Mouse (Mus musculus) limb, embryonic 11.5 days (tissue): ENCODE results near the gene Zbtb8b. TPM values are rescaled to one million over a fixed set of nuclear protein-coding genes. Genes with fewer than 3 reads are reported as not detected.

ENCODE experiments used
- ATAC-seq: fragments of 200-750 bp; cut with Nextera tagmentation; 2 replicates; pipeline ENCODE4 v1.8.0; 2017; ENCODE audit warnings: low read depth; ENCODE audit not compliant: insufficient number of reproducible peaks, low FRiP score, low TSS enrichment
- DNase-seq: peaks from one replicate; pipeline ENCODE4 v3.0.0-alpha.2; 2015; ENCODE audit warnings: low spot score
- H3K27ac ChIP-seq: fragments of 300-500 bp; sonication (generic); replicated peaks from 2 replicates; pipeline ENCODE4 v1.5.1; 2014; ENCODE audit warnings: low read depth, mild to moderate bottlenecking, low read length
- H3K27me3 ChIP-seq: fragments of 300-500 bp; sonication (generic); 2 replicates; pipeline ENCODE4 v1.6.1; 2014; ENCODE audit warnings: mild to moderate bottlenecking, low read length, mixed read lengths; ENCODE audit not compliant: control insufficient read depth, insufficient read depth
- H3K36me3 ChIP-seq: fragments of 300-500 bp; sonication (generic); 2 replicates; pipeline ENCODE4 v1.6.1; 2014; ENCODE audit warnings: mild to moderate bottlenecking, low read length, moderate library complexity, mixed read lengths; ENCODE audit not compliant: control insufficient read depth, insufficient read depth
- H3K4me1 ChIP-seq: fragments of 300-500 bp; sonication (generic); 2 replicates; pipeline ENCODE4 v1.6.1; 2014; ENCODE audit warnings: low read length, mixed read lengths; ENCODE audit not compliant: control insufficient read depth, insufficient read depth
- H3K4me2 ChIP-seq: fragments of 300-500 bp; sonication (generic); 2 replicates; pipeline ENCODE4 v1.6.1; 2014; ENCODE audit warnings: low read depth, mild to moderate bottlenecking, moderate library complexity; ENCODE audit not compliant: severe bottlenecking
- H3K4me3 ChIP-seq: fragments of 300-500 bp; sonication (generic); 2 replicates; pipeline ENCODE4 v1.5.1; 2014; ENCODE audit warnings: low read depth, low read length
- H3K9ac ChIP-seq: fragments of 300-500 bp; sonication (generic); 2 replicates; pipeline ENCODE4 v1.6.1; 2014; ENCODE audit warnings: mild to moderate bottlenecking, low read length
- H3K9me3 ChIP-seq: fragments of 300-500 bp; sonication (generic); 2 replicates; pipeline ENCODE4 v1.6.1; 2016; ENCODE audit warnings: low read length; ENCODE audit not compliant: control insufficient read depth
- WGBS: fragments of 180-500 bp; shearing (Covaris S2); extraction: QIAGEN DNeasy Blood & Tissue Kit; methylation state at CpG from one replicate; pipeline ENCODE4 v1.1.7; 2014; 5-methylcytosine and 5-hydroxymethylcytosine counted together
- polyA plus RNA-seq: library from polyadenylated mRNA; unstranded; fragments of >200 nt; fragmentation: Nextera tagmentation; extraction: Ambion mirVana; gene quantifications from 2 replicates; pipeline ENCODE4 v1.2.1, GENCODE M21; 2014

The Zbtb8b gene
- polyA plus RNA-seq, 1 experiment from 2014 or later: 0.85 TPM

GRCm38 (mm10) chr4:129386269-129386946 is 54.2 kb downstream of the Zbtb8b start:
- no peak overlapping the region for H3K27ac ChIP-seq
- no peaks in the 10 kb centered on the region for H3K27me3 ChIP-seq
- no peak overlapping the region for H3K9ac ChIP-seq
- WGBS: 86% methylated on average over 8 of the region's 8 CpGs
- H3K4me3 ChIP-seq: no peak overlapping the region
- no peak overlapping the region for H3K4me2 ChIP-seq
- ATAC-seq (no peak), DNase-seq (no peak)
- H3K4me1 ChIP-seq: no peaks in the 10 kb centered on the region
- H3K9me3 ChIP-seq: no peaks in the 10 kb centered on the region
- no peaks in the 10 kb centered on the region for H3K36me3 ChIP-seq

- no peak for ATAC-seq
- H3K27me3 ChIP-seq: no peaks in the 10 kb centered on the region
- DNase-seq: no peak
- H3K4me3 ChIP-seq: no peak overlapping the region
- H3K9me3 ChIP-seq: no peaks in the 10 kb centered on the region
- H3K36me3 ChIP-seq: no peaks in the 10 kb centered on the region
- H3K4me2 ChIP-seq: no peak overlapping the region
- 89% methylated on average over 11 of the region's 11 CpGs for WGBS
- no peak overlapping the region for H3K9ac ChIP-seq
- no peak overlapping the region for H3K27ac ChIP-seq
- H3K4me1 ChIP-seq: no peaks in the 10 kb centered on the region
These were observed 55.0 kb downstream of the Zbtb8b start for GRCm38 (mm10) chr4:129385685-129386084.

- ATAC-seq (no peak), DNase-seq (no peak)
- WGBS: 36% methylated on average over 6 of the region's 6 CpGs
- Histone ChIP-seq H3K4me1 (no peaks in the 10 kb centered on the region), H3K4me2 (no peak overlapping the region), H3K4me3 (no peak overlapping the region), H3K27ac (no peak overlapping the region), H3K36me3 (no peaks in the 10 kb centered on the region), H3K9me3 (no peaks in the 10 kb centered on the region), H3K9ac (no peak overlapping the region), H3K27me3 (no peaks in the 10 kb centered on the region)
These were observed 56.2 kb downstream of the Zbtb8b start for GRCm38 (mm10) chr4:129384440-129384839.

- H3K4me1 ChIP-seq: no peaks in the 10 kb centered on the region
- 92% methylated on average over 3 of the region's 3 CpGs for WGBS
- H3K27me3 ChIP-seq: peaks cover 3% of the 10 kb centered on the region; the same call in 1 of the 2 replicates
- DNase-seq (no peak), ATAC-seq (no peak)
- H3K27ac ChIP-seq: no peak overlapping the region
- H3K36me3 ChIP-seq: no peaks in the 10 kb centered on the region
- no peak overlapping the region for H3K9ac ChIP-seq
- H3K4me2 ChIP-seq: no peak overlapping the region
- H3K4me3 ChIP-seq: no peak overlapping the region
- no peaks in the 10 kb centered on the region for H3K9me3 ChIP-seq
These were observed 57.1 kb downstream of the Zbtb8b start for GRCm38 (mm10) chr4:129383586-129383985.

- Histone ChIP-seq H3K4me3 (no peak overlapping the region), H3K4me2 (no peak overlapping the region), H3K9ac (no peak overlapping the region), H3K27me3 (peaks cover 6% of the 10 kb centered on the region; the same call in 1 of the 2 replicates), H3K9me3 (no peaks in the 10 kb centered on the region), H3K27ac (no peak overlapping the region), H3K36me3 (no peaks in the 10 kb centered on the region), H3K4me1 (no peaks in the 10 kb centered on the region)
- no peak for ATAC-seq
- DNase-seq: no peak
- 89% methylated on average over 2 of the region's 2 CpGs for WGBS
These were observed 58.2 kb downstream of the Zbtb8b start for GRCm38 (mm10) chr4:129382488-129382887.

GRCm38 (mm10) chr4:129382029-129382428 is 58.6 kb downstream of the Zbtb8b start:
- Histone ChIP-seq H3K4me1 (no peaks in the 10 kb centered on the region), H3K36me3 (no peaks in the 10 kb centered on the region), H3K9ac (no peak overlapping the region), H3K27me3 (peaks cover 6% of the 10 kb centered on the region; the same call in 1 of the 2 replicates), H3K4me2 (no peak overlapping the region), H3K4me3 (no peak overlapping the region), H3K9me3 (no peaks in the 10 kb centered on the region), H3K27ac (no peak overlapping the region)
- DNase-seq (no peak), ATAC-seq (no peak)
- 86% methylated on average over 9 of the region's 9 CpGs for WGBS

GRCm38 (mm10) chr4:129381148-129381547 is 59.5 kb downstream of the Zbtb8b start:
- 77% methylated on average over 8 of the region's 8 CpGs for WGBS
- Histone ChIP-seq H3K9me3 (no peaks in the 10 kb centered on the region), H3K4me2 (no peak overlapping the region), H3K4me3 (no peak overlapping the region), H3K36me3 (no peaks in the 10 kb centered on the region), H3K27me3 (peaks cover 6% of the 10 kb centered on the region; the same call in 1 of the 2 replicates), H3K27ac (no peak overlapping the region), H3K4me1 (no peaks in the 10 kb centered on the region), H3K9ac (no peak overlapping the region)
- no peak for DNase-seq
- ATAC-seq: no peak

- Histone ChIP-seq H3K4me3 (no peak overlapping the region), H3K9ac (no peak overlapping the region), H3K9me3 (no peaks in the 10 kb centered on the region), H3K4me2 (no peak overlapping the region), H3K4me1 (no peaks in the 10 kb centered on the region), H3K27me3 (peaks cover 6% of the 10 kb centered on the region; the same call in 1 of the 2 replicates), H3K36me3 (no peaks in the 10 kb centered on the region), H3K27ac (no peak overlapping the region)
- ATAC-seq: no peak
- DNase-seq: no peak
- 75% methylated on average over 3 of the region's 3 CpGs for WGBS
These were observed 60.8 kb downstream of the Zbtb8b start for GRCm38 (mm10) chr4:129379805-129380204.
